Mouse (Mus musculus): ENCODE results near the gene Trio. TPM values are rescaled to one million over a fixed set of nuclear protein-coding genes. Genes with fewer than 3 reads are reported as not detected.

Gene Trio
- polyA plus RNA-seq, 1 experiment, result 56.3 TPM

GRCm38 (mm10) chr15:27888153-27888552, 137.5 kb downstream of the Trio start:
- H3K36me3 ChIP-seq (ENCODE audit: control insufficient read depth, insufficient read depth), result peaks cover 84% of the 10 kb centered on the region

DNA sequence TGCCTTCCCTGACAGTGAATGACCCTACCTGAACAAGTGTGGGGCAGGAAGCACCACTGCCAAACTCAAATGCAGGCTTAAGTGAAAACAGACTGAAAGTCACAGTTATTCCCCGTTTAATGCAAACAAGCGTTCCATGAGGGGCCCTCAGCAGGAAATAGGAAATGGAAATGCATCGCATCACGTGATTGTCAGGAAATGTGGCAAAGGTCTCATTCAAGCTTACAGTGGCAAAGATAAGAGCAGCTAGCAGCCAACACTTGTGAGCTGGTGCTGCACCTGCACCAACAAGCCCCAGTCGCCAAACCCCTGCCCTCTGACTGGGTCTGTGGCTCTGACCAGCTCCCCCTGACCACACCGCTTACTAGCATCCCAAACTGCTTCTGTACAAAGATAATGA, 138.7 kb downstream of the Trio start:
- no peak for TF ChIP-seq POLR2AphosphoS2 (IDR thresholded peaks at IDR 0.05; ENCODE audit: insufficient read length, low read depth)
- no peak for TF ChIP-seq TCF3 (IDR thresholded peaks at IDR 0.05; ENCODE audit: insufficient read length, low read depth)
- no peak for TF ChIP-seq SRF (IDR thresholded peaks at IDR 0.05; ENCODE audit: control insufficient read depth, insufficient read length, low read depth)
- TF ChIP-seq USF1 (IDR thresholded peaks at IDR 0.05; ENCODE audit: low read depth), result no peak
- no peak for TF ChIP-seq REST (IDR thresholded peaks at IDR 0.05; ENCODE audit: insufficient read depth, insufficient read length)
- TF ChIP-seq POLR2A (IDR thresholded peaks at IDR 0.05; ENCODE audit: insufficient read length, low read depth), result no peak
- no peak for TF ChIP-seq TCF12 (IDR thresholded peaks at IDR 0.05; ENCODE audit: insufficient read depth, poor library complexity, severe bottlenecking)
- no peak for TF ChIP-seq MAX (IDR thresholded peaks at IDR 0.05; ENCODE audit: low read depth)
- no peak for TF ChIP-seq MYOD1 (IDR thresholded peaks at IDR 0.05; ENCODE audit: control insufficient read depth in 1 of 3, insufficient read length in 2 of 3, low read depth in 2 of 3)
- no peak overlapping the region for H3K4me3 ChIP-seq
- H3K27me3 ChIP-seq (ENCODE audit: control insufficient read depth, insufficient read depth, insufficient read length), result no peaks in the 10 kb centered on the region
- no peaks in the 10 kb centered on the region for H3K79me2 ChIP-seq (ENCODE audit: control insufficient read depth, insufficient read depth)
- H3K4me2 ChIP-seq (ENCODE audit: low read depth), result no peak overlapping the region
- peaks cover 86% of the 10 kb centered on the region for H3K36me3 ChIP-seq (ENCODE audit: control insufficient read depth, insufficient read depth)
- H3ac ChIP-seq (ENCODE audit: control insufficient read depth, insufficient read length), result no peak overlapping the region

More at GRCm38 (mm10) chr15:27888153-27888552, 137.5 kb downstream of the Trio start:
- no peak overlapping the region for H3ac ChIP-seq (ENCODE audit: control insufficient read depth, insufficient read length)
- no peak overlapping the region for H3K4me2 ChIP-seq (ENCODE audit: low read depth)
- no peak overlapping the region for H3K4me3 ChIP-seq
- H3K79me2 ChIP-seq (ENCODE audit: control insufficient read depth, insufficient read depth), result no peaks in the 10 kb centered on the region
- no peaks in the 10 kb centered on the region for H3K27me3 ChIP-seq (ENCODE audit: control insufficient read depth, insufficient read depth, insufficient read length)
- TF ChIP-seq POLR2A (IDR thresholded peaks at IDR 0.05; ENCODE audit: insufficient read length, low read depth) (no peak), CEBPB (IDR thresholded peaks at IDR 0.05; ENCODE audit: insufficient read depth, poor library complexity, severe bottlenecking) (no peak), MYOD1 (IDR thresholded peaks at IDR 0.05; ENCODE audit: control insufficient read depth in 1 of 3, insufficient read length in 2 of 3, low read depth in 2 of 3) (no peak), TCF3 (IDR thresholded peaks at IDR 0.05; ENCODE audit: insufficient read length, low read depth) (no peak), MYOG (IDR thresholded peaks at IDR 0.05; ENCODE audit: control insufficient read depth in 1 of 3, insufficient read depth in 1 of 3, insufficient read length in 2 of 3, low read depth in 2 of 3) (no peak), E2F4 (IDR thresholded peaks at IDR 0.05; ENCODE audit: insufficient read depth) (no peak), SRF (IDR thresholded peaks at IDR 0.05; ENCODE audit: control insufficient read depth, insufficient read length, low read depth) (no peak), TCF12 (IDR thresholded peaks at IDR 0.05; ENCODE audit: insufficient read depth, poor library complexity, severe bottlenecking) (no peak), POLR2AphosphoS2 (IDR thresholded peaks at IDR 0.05; ENCODE audit: insufficient read length, low read depth) (no peak), USF1 (IDR thresholded peaks at IDR 0.05; ENCODE audit: low read depth) (no peak), REST (IDR thresholded peaks at IDR 0.05; ENCODE audit: insufficient read depth, insufficient read length) (no peak), MAX (IDR thresholded peaks at IDR 0.05; ENCODE audit: low read depth) (no peak)

GRCm38 (mm10) chr15:27884347-27885250, 141.0 kb downstream of the Trio start:
- Histone ChIP-seq H3K79me2 (ENCODE audit: control insufficient read depth, insufficient read depth) (no peaks in the 10 kb centered on the region), H3ac (ENCODE audit: control insufficient read depth, insufficient read length) (no peak overlapping the region), H3K27me3 (ENCODE audit: control insufficient read depth, insufficient read depth, insufficient read length) (no peaks in the 10 kb centered on the region), H3K4me2 (ENCODE audit: low read depth) (no peak overlapping the region), H3K36me3 (ENCODE audit: control insufficient read depth, insufficient read depth) (peaks cover 78% of the 10 kb centered on the region), H3K4me3 (no peak overlapping the region)
- no peak for TF ChIP-seq TCF3 (IDR thresholded peaks at IDR 0.05; ENCODE audit: insufficient read length, low read depth)
- TF ChIP-seq MAX (IDR thresholded peaks at IDR 0.05; ENCODE audit: low read depth), result no peak
- TF ChIP-seq E2F4 (IDR thresholded peaks at IDR 0.05; ENCODE audit: insufficient read depth), result no peak
- no peak for TF ChIP-seq POLR2A (IDR thresholded peaks at IDR 0.05; ENCODE audit: insufficient read length, low read depth)
- no peak for TF ChIP-seq REST (IDR thresholded peaks at IDR 0.05; ENCODE audit: insufficient read depth, insufficient read length)

DNA sequence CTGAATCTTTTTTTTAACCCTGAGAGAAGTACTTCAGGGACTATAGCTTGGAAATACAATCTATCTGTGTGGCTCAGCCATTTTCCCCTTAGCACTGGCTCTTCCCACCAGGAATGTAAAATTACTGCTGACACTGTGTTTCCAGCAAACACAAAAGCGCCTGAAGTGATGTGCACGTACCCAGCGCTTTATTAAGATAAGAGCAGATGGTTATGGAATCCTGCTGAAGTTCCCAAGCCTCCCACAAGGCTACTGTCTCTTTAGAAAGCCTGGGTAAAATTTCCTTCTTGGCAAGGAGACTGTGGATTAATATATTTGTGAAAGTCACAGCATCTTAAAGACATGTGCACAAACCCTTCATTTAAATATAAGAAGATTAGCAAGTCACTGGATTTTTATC, 141.8 kb downstream of the Trio start:
- no peaks in the 10 kb centered on the region for H3K27me3 ChIP-seq (ENCODE audit: control insufficient read depth, insufficient read depth, insufficient read length)
- TF ChIP-seq REST (IDR thresholded peaks at IDR 0.05; ENCODE audit: insufficient read depth, insufficient read length) (no peak), CEBPB (IDR thresholded peaks at IDR 0.05; ENCODE audit: insufficient read depth, poor library complexity, severe bottlenecking) (no peak), SRF (IDR thresholded peaks at IDR 0.05; ENCODE audit: control insufficient read depth, insufficient read length, low read depth) (no peak), MYOD1 (IDR thresholded peaks at IDR 0.05; ENCODE audit: control insufficient read depth in 1 of 3, insufficient read length in 2 of 3, low read depth in 2 of 3) (no peak)
- no peak overlapping the region for H3K4me3 ChIP-seq
- H3K36me3 ChIP-seq (ENCODE audit: control insufficient read depth, insufficient read depth), result peaks cover 80% of the 10 kb centered on the region
- no peak overlapping the region for H3K4me2 ChIP-seq (ENCODE audit: low read depth)
- H3K79me2 ChIP-seq (ENCODE audit: control insufficient read depth, insufficient read depth), result no peaks in the 10 kb centered on the region
- no peak overlapping the region for H3ac ChIP-seq (ENCODE audit: control insufficient read depth, insufficient read length)

- Histone ChIP-seq H3K36me3 (ENCODE audit: control insufficient read depth, insufficient read depth) (peaks cover 73% of the 10 kb centered on the region), H3K4me2 (ENCODE audit: low read depth) (no peak overlapping the region), H3K79me2 (ENCODE audit: control insufficient read depth, insufficient read depth) (no peaks in the 10 kb centered on the region), H3ac (ENCODE audit: control insufficient read depth, insufficient read length) (no peak overlapping the region), H3K27me3 (ENCODE audit: control insufficient read depth, insufficient read depth, insufficient read length) (no peaks in the 10 kb centered on the region), H3K4me3 (no peak overlapping the region)
- TF ChIP-seq POLR2A (IDR thresholded peaks at IDR 0.05; ENCODE audit: insufficient read length, low read depth), result peak; percentile 0
- TF ChIP-seq TCF12 (IDR thresholded peaks at IDR 0.05; ENCODE audit: insufficient read depth, poor library complexity, severe bottlenecking), result no peak
These were observed 142.8 kb downstream of the Trio start for GRCm38 (mm10) chr15:27882898-27883297.

Data from myocyte (in vitro differentiated cells).